Comparison of ENCODE assay signal across 8 mouse cellular contexts in the genomic region with DNA sequence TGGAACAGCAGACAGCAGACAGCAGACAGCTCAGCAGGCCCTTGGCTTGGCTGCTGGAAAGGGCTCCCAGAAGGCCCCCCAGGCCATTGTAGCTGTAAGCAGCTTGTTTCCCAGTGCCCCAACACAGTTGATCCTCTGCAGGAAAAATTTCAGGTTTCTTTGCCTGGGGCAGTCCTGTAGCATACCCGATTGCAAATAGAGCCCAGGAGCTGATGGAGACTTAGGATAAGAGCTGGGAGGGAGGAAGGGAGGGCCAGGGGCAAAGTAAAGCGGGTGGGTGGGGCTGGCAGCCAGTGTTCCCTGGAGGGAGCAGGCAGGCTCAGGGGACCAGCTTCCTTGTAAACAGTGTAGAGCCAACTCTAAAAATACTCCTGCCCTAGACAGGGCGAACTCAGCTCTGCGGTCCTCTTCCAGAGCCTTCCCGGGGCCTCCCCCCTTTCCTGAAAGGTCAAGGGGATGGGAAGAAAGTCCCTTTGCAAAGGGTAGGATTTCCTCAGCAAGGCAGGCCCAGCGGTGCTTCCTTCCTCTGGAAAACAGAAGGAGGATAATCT.
DNase-seq lines count a peak whose midpoint lies in the region; ATAC-seq and TF ChIP-seq lines count a peak whose summit lies in the region.

No protein-coding gene starts in this region.

- DNase-seq in layer of hippocampus, adult 2 months (ENCODE audit: low spot score in 2 of 2), result no peak
- no peak for DNase-seq in layer of hippocampus, postnatal 36 days
- no peak for DNase-seq in forebrain, postnatal 0 days
- no peak for DNase-seq in limb, embryonic 14.5 days (ENCODE audit: low spot score)
- DNase-seq in midbrain, postnatal 0 days (ENCODE audit: low spot score), result peak; percentile 19
- no peak for DNase-seq in left cerebral cortex, adult 9 months (ENCODE audit: low spot score in 2 of 2)
- no peak for DNase-seq in layer of hippocampus, adult 9-10 months (ENCODE audit: low spot score)

- WGBS in forebrain, postnatal 0 days, result 19% methylated on average over 6 of the region's 6 CpGs
- WGBS in hindbrain, embryonic 12.5 days, result 38% methylated on average over 6 of the region's 6 CpGs
- 13% methylated on average over 6 of the region's 6 CpGs for WGBS in limb, embryonic 14.5 days
- WGBS in midbrain, postnatal 0 days, result 24% methylated on average over 6 of the region's 6 CpGs

- H3K27me3 ChIP-seq in forebrain, postnatal 0 days (ENCODE audit: insufficient read depth, low read length), result no peaks in the 10 kb centered on the region
- H3K27me3 ChIP-seq in hindbrain, embryonic 12.5 days, result no peaks in the 10 kb centered on the region
- no peaks in the 10 kb centered on the region for H3K27me3 ChIP-seq in limb, embryonic 14.5 days (ENCODE audit: control insufficient read depth, insufficient read depth, low read length)
- no peaks in the 10 kb centered on the region for H3K27me3 ChIP-seq in midbrain, postnatal 0 days (ENCODE audit: insufficient read depth, low read length)

- H3K4me3 ChIP-seq in layer of hippocampus, adult 2 months, result no peak overlapping the region
- no peak overlapping the region for H3K4me3 ChIP-seq in forebrain, postnatal 0 days (ENCODE audit: low read depth, low read length)
- no peak overlapping the region for H3K4me3 ChIP-seq in hindbrain, embryonic 12.5 days
- H3K4me3 ChIP-seq in limb, embryonic 14.5 days (replicated peaks; ENCODE audit: low read length), result no peak overlapping the region
- no peak overlapping the region for H3K4me3 ChIP-seq in midbrain, postnatal 0 days (ENCODE audit: low read depth, low read length)

- ATAC-seq in forebrain, postnatal 0 days, result peak; percentile 43
- ATAC-seq in hindbrain, embryonic 12.5 days (ENCODE audit: low FRiP score), result peak; percentile 24; the same call in 1 of the 2 replicates
- ATAC-seq in limb, embryonic 14.5 days (ENCODE audit: low FRiP score, low read depth), result no peak; the same call in 1 of the 2 replicates
- peak; percentile 58; the same call in 1 of the 2 replicates for ATAC-seq in midbrain, postnatal 0 days (ENCODE audit: low FRiP score)

- TF ChIP-seq CTCF in layer of hippocampus, adult 2 months (conservative IDR thresholded peaks at IDR 0.05), result no peak
- no peak for TF ChIP-seq CTCF in forebrain, postnatal 0 days (IDR thresholded peaks at IDR 0.05; ENCODE audit: low read depth)
- no peak for TF ChIP-seq CTCF in midbrain, postnatal 0 days (IDR thresholded peaks at IDR 0.05)

- H3K36me3 ChIP-seq in forebrain, postnatal 0 days (ENCODE audit: insufficient read depth), result no peaks in the 10 kb centered on the region
- no peaks in the 10 kb centered on the region for H3K36me3 ChIP-seq in hindbrain, embryonic 12.5 days
- H3K36me3 ChIP-seq in limb, embryonic 14.5 days (ENCODE audit: control insufficient read depth, insufficient read depth, low read length), result no peaks in the 10 kb centered on the region
- no peaks in the 10 kb centered on the region for H3K36me3 ChIP-seq in midbrain, postnatal 0 days (ENCODE audit: insufficient read depth, low read length)

- H3K4me2 ChIP-seq in forebrain, postnatal 0 days (ENCODE audit: low read depth), result no peak overlapping the region
- H3K4me2 ChIP-seq in hindbrain, embryonic 12.5 days (replicated peaks), result no peak overlapping the region
- H3K4me2 ChIP-seq in limb, embryonic 14.5 days (replicated peaks; ENCODE audit: low read depth, low read length, severe bottlenecking), result no peak overlapping the region
- H3K4me2 ChIP-seq in midbrain, postnatal 0 days (ENCODE audit: low read depth, low read length, poor library complexity, severe bottlenecking), result no peak overlapping the region

- H3K4me1 ChIP-seq in forebrain, postnatal 0 days (ENCODE audit: insufficient read depth), result no peaks in the 10 kb centered on the region
- peaks cover 10% of the 10 kb centered on the region for H3K4me1 ChIP-seq in hindbrain, embryonic 12.5 days
- peaks cover 11% of the 10 kb centered on the region for H3K4me1 ChIP-seq in limb, embryonic 14.5 days (ENCODE audit: control insufficient read depth, insufficient read depth, low read length)
- H3K4me1 ChIP-seq in midbrain, postnatal 0 days (ENCODE audit: insufficient read depth, low read length), result peaks cover 3% of the 10 kb centered on the region; the same call in 1 of the 2 replicates

- no peaks in the 10 kb centered on the region for H3K9me3 ChIP-seq in forebrain, postnatal 0 days (ENCODE audit: low read length)
- H3K9me3 ChIP-seq in hindbrain, embryonic 12.5 days (replicated peaks), result no peaks in the 10 kb centered on the region
- no peaks in the 10 kb centered on the region for H3K9me3 ChIP-seq in limb, embryonic 14.5 days (ENCODE audit: control insufficient read depth, low read length)
- no peaks in the 10 kb centered on the region for H3K9me3 ChIP-seq in midbrain, postnatal 0 days (ENCODE audit: low read length)

- 0 out of 2 replicates have a peak overlapping the region, but pooled peaks have one; percentile 18 for H3K27ac ChIP-seq in layer of hippocampus, adult 2 months
- no peak overlapping the region for H3K27ac ChIP-seq in forebrain, postnatal 0 days (ENCODE audit: low read depth, low read length)
- H3K27ac ChIP-seq in hindbrain, embryonic 12.5 days, result no peak overlapping the region
- H3K27ac ChIP-seq in limb, embryonic 14.5 days (replicated peaks; ENCODE audit: low read depth, low read length), result 0 out of 2 replicates have a peak overlapping the region, but pooled peaks have one; percentile 5
- H3K27ac ChIP-seq in midbrain, postnatal 0 days (ENCODE audit: low read depth, low read length), result no peak overlapping the region

- H3K9ac ChIP-seq in forebrain, postnatal 0 days, result no peak overlapping the region
- no peak overlapping the region for H3K9ac ChIP-seq in hindbrain, embryonic 12.5 days
- H3K9ac ChIP-seq in limb, embryonic 14.5 days (ENCODE audit: low read depth, low read length, severe bottlenecking), result 0 out of 2 replicates have a peak overlapping the region, but pooled peaks have one; percentile 7
- no peak overlapping the region for H3K9ac ChIP-seq in midbrain, postnatal 0 days (replicated peaks; ENCODE audit: low read length, poor library complexity, severe bottlenecking)

- TF ChIP-seq POLR2A in limb, embryonic 14.5 days (IDR thresholded peaks at IDR 0.05; ENCODE audit: borderline replicate concordance, extremely low read depth, insufficient read depth, insufficient read length), result no peak

Comparison
In these comparisons a context has a peak if more than half of its experiments do, and no peak if none do; other contexts are left out.
1. H3K27ac ChIP-seq: peak in layer of hippocampus, adult 2 months (single experiment) and limb, embryonic 14.5 days (single experiment); none in forebrain, postnatal 0 days (single experiment), hindbrain, embryonic 12.5 days (single experiment) and midbrain, postnatal 0 days (single experiment).